Mouse (Mus musculus) heart, postnatal 10 days (tissue): Measurements from ENCODE around the gene Stpg1. TPM values are rescaled to one million over a fixed set of nuclear protein-coding genes. Genes with fewer than 3 reads are reported as not detected.

Source experiments
- DNase-seq, 2 experiments: peaks; one replicate each; pipeline ENCODE4 v3.0.0; 2021
- intact Hi-C: fragments of 180-260 bp; cut with DNase I; formaldehyde crosslinking; loops from one replicate; pipeline ENCODE4 v1.15.1; 2025
- total RNA-seq, 2 experiments: library from RNA; stranded (reverse); gene quantifications; 2 replicates each; pipeline ENCODE4 v1.2.3; 2021

Stpg1 gene
- total RNA-seq, 2 experiments from 2014 or later, result not detected

- no peak for DNase-seq
- intact Hi-C loops, result no loop called here
Measured at GRCm38 (mm10) chr4:135509515-135509914, 14.9 kb downstream of the Stpg1 start.

GRCm38 (mm10) chr4:135513865-135514264 lies 19.3 kb downstream of the Stpg1 start:
- intact Hi-C loops, result no loop called here
- no peak for DNase-seq

- no peak for DNase-seq
- intact Hi-C loops, result no loop called here
Measured at GRCm38 (mm10) chr4:135514925-135515324, 20.3 kb downstream of the Stpg1 start.

GRCm38 (mm10) chr4:135516351-135517316 lies 22.0 kb downstream of the Stpg1 start:
- intact Hi-C loops, result loop anchor here (1.0 to 2.0 kb wide), 2 partner anchors 74 to 149 kb away; no protein-coding TSS in a partner anchor

GRCm38 (mm10) chr4:135518135-135518534 lies 23.5 kb downstream of the Stpg1 start:
- intact Hi-C loops, result no loop called here
- DNase-seq, result no peak

More at GRCm38 (mm10) chr4:135516351-135517316, 22.0 kb downstream of the Stpg1 start:
- peak; percentile 56 to 77 for DNase-seq

GRCm38 (mm10) chr4:135520421-135520820 lies 25.8 kb downstream of the Stpg1 start:
- intact Hi-C loops, result no loop called here
- no peak for DNase-seq

- no peak for DNase-seq
- intact Hi-C loops, result no loop called here
Measured at GRCm38 (mm10) chr4:135523939-135524338, 29.3 kb downstream of the Stpg1 start.

GRCm38 (mm10) chr4:135525057-135525456 lies 30.5 kb downstream of the Stpg1 start:
- DNase-seq, result no peak
- intact Hi-C loops, result no loop called here

- no peak for DNase-seq
- intact Hi-C loops, result no loop called here
Measured at GRCm38 (mm10) chr4:135526039-135526710, 31.6 kb downstream of the Stpg1 start.

- intact Hi-C loops, result no loop called here
- DNase-seq, result no peak
Measured at GRCm38 (mm10) chr4:135530270-135530669, 35.7 kb downstream of the Stpg1 start.

GRCm38 (mm10) chr4:135531236-135531635 lies 36.6 kb downstream of the Stpg1 start:
- DNase-seq, result no peak
- intact Hi-C loops, result no loop called here

GRCm38 (mm10) chr4:135531771-135532613 lies 37.4 kb downstream of the Stpg1 start:
- no peak for DNase-seq
- intact Hi-C loops, result no loop called here

GRCm38 (mm10) chr4:135533001-135533400 lies 38.4 kb downstream of the Stpg1 start:
- intact Hi-C loops, result no loop called here
- no peak for DNase-seq

GRCm38 (mm10) chr4:135535021-135535420 lies 40.4 kb downstream of the Stpg1 start:
- no peak for DNase-seq
- intact Hi-C loops, result no loop called here

- intact Hi-C loops, result no loop called here
- no peak for DNase-seq
Measured at GRCm38 (mm10) chr4:135539056-135539455, 44.5 kb downstream of the Stpg1 start.

- intact Hi-C loops, result no loop called here
- DNase-seq, result no peak
Measured at GRCm38 (mm10) chr4:135540057-135540456, 45.5 kb downstream of the Stpg1 start.

GRCm38 (mm10) chr4:135544284-135544683 lies 49.7 kb downstream of the Stpg1 start:
- DNase-seq, result no peak
- intact Hi-C loops, result no loop called here

GRCm38 (mm10) chr4:135545080-135545511 lies 50.5 kb downstream of the Stpg1 start:
- DNase-seq, result peak; percentile 48 to 50
- intact Hi-C loops, result no loop called here

- intact Hi-C loops, result no loop called here
- no peak for DNase-seq
Measured at GRCm38 (mm10) chr4:135546008-135546407, 51.4 kb downstream of the Stpg1 start.

GRCm38 (mm10) chr4:135546793-135547192 lies 52.2 kb downstream of the Stpg1 start:
- no peak for DNase-seq
- intact Hi-C loops, result no loop called here

GRCm38 (mm10) chr4:135547551-135547950 lies 53.0 kb downstream of the Stpg1 start:
- intact Hi-C loops, result no loop called here
- DNase-seq, result no peak
